Mouse (Mus musculus): Measurements from ENCODE around the gene Gm5134.

Gm5134 gene

DNA sequence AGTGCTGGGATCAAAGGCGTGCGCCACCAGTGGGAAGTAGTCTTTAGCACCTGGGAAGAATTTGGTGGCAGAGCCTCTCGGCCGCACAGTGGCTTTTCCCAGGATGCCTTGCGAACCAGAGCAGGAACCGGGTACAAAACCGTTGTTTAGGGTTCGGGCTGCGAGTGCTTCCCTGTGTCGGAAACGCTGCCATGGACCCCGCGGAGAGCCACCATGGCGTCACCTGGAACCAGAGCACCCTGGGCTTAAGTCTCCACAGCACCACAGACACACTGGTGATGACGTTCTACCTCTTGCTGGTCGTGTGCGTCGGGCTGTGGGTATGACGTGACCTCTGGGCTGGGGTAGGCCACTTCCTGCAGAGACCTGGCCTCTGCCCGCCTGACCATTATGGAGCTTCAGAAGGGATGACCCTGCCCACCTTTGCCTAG is at the start of gene Gm5134:
Gm5134 (plus strand) TSS at position 134 of the 431 bp plus-strand sequence.
- no peak for DNase-seq (ENCODE audit: extremely low read depth, low read depth)

DNA sequence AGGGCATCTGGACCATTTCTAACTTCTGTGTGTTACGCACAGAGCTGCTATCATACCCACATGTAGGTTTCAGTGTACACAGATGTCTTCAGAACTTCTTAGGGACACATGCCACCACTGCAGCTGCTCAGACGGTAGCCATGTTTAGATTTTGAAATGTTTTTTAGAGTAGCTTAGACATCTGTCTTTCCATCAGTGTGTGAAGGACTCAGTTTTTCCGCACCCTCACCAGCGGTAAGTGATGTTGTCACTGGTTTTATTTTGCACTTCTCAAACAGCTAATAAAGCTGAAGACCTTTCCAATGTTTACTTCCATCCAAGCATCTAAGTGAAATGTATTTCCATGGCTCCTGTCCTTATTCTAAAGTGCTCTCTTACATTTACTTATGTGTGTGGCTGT is 47.4 kb upstream of the Gm5134 start:
- DNase-seq (ENCODE audit: extremely low read depth, low read depth): no peak

DNA sequence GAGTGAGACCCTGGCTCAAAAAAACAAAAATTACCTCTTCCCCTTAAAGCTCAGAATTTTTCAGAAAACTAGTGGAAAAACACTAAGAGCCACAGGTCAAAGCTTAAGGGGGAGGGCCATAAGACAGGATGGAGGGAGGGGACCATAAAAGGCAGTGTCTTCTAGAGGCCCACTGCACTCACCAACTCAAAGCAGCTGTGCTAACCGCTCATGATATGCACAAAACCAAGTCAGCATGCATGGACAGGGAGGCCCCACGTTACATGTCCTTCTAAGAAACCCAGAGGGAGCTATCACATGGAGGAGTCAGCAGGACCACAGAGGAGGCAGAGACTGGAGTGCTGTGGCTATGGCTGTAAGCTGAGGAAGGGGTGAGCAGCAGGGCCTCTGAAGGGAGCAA is 43.6 kb upstream of the Gm5134 start:
- DNase-seq (ENCODE audit: extremely low read depth, low read depth): no peak

DNA sequence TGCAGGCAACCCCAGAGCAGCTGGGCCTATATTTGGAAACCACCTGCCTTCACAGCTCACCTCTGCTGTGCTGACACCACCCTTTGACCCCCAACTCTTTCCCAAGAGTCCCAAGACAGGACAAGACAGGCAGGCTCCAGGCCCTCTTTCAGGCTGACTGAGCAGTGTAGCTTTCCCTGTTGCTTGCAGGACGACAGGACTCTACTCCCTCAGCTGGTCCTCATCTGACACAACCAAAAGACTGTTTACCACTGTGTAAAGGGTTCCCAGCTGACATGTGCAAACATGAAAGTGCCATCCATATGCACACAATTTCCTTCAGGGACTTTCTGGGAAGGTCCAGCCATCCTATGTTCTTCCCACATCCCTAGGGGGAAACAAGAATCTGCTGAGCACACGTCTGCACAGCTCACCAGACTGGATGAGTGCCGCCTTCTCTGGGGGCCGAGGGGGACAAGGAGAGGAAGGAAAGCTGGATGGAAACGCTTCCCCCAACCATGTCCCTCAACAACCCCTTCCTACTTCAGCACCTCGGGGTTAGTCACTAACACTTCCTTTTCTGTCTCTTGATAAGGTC is 41.2 kb upstream of the Gm5134 start:
- no peak for DNase-seq (ENCODE audit: extremely low read depth, low read depth)

DNA sequence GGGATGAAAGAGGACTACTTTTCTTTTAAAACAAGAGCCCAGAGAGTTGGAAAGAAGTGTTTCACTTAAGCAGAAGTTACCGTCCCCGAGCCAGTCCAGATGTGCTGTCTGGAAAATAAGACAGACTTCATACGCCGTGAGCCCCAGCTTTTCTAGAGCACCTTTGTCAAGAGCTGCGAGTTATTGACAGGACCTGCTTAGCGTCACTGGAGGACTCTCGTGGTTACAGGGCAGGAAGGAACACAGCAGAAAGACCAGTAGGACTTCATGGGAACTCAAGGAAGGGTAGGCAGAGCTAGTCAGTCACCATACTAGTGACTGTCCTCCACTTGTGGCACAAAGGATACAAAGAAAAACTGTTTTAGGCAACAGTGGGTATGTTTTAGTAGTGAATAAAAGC is 38.8 kb upstream of the Gm5134 start:
- no peak for DNase-seq (ENCODE audit: extremely low read depth, low read depth)

DNA sequence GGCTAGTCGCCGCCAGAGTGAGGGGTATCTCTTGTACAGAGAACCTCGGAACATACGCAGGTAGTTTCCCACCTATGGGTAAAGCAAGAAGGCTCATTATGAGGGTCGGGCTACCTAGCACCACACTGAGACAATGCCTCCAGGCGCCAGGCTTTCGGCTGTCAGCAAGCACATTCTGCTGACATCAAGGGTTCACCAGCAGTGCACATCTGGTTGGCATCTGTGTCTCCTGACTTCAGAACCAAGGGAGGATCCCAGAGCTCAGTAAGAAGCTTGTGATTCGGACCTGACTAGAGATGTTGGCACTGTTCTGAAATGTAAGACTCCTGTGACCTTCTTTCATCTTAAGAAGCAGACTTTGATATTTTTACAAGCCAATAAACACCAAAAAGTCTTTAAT is 37.5 kb upstream of the Gm5134 start:
- no peak for DNase-seq (ENCODE audit: extremely low read depth, low read depth)

DNA sequence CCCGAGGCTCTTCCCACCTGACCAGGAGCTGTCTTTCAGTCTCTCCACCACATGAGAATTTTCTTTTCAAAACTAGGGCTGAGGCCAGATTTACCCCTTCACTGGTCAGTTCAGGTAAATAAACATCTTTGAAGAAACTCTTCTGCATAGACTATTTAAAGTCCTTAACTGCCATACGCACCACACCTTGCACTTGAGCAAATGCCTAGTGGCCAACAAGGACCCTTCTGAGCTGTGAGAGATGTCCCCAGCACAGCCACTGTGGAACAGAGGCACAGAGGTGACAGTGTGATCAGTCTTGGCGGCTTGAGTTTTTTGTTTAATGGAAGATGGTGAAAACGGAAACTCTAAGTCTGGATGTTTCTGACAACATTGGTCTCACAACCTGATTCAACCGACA is 35.3 kb upstream of the Gm5134 start:
- no peak for DNase-seq (ENCODE audit: extremely low read depth, low read depth)

DNA sequence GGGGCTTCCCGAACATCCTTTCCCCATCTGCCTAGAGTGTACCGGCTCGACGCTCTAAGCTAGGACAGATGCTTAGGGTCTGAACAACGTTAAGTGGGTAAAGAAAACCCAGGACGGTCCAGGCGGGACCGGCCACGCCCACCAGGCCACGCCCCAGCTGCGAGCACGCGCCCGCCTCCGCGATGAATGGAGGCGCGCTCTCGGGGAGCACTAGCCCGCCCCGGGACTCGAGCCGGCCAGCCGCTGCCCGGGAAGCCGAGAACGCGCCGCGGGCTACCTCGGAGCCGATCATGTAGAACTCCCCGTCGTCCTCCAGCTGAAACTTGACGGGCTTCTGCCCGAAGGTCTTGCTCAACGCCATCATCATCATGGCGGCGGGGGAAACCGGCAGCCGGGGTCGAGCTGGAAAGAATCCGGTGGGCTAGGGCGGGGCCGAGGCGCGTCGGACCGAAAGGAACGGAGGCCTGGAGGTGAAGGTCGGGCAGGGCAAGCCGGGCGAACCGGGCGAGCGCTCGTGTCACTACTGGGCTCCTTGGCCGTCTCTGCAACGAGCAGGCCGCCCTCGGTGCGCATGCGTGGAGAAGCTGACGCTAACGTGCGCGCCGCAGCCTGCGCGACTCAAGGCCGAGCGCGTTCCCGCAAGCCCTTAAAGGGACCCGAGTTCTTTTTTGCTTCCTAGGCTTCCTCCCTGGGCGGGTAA is 33.1 kb upstream of the Gm5134 start, which contains the start of gene Smarcb1:
Smarcb1 (minus strand) TSS at position 592 of the 700 bp plus-strand sequence.
- DNase-seq (ENCODE audit: extremely low read depth, low read depth): peak; percentile 78

DNA sequence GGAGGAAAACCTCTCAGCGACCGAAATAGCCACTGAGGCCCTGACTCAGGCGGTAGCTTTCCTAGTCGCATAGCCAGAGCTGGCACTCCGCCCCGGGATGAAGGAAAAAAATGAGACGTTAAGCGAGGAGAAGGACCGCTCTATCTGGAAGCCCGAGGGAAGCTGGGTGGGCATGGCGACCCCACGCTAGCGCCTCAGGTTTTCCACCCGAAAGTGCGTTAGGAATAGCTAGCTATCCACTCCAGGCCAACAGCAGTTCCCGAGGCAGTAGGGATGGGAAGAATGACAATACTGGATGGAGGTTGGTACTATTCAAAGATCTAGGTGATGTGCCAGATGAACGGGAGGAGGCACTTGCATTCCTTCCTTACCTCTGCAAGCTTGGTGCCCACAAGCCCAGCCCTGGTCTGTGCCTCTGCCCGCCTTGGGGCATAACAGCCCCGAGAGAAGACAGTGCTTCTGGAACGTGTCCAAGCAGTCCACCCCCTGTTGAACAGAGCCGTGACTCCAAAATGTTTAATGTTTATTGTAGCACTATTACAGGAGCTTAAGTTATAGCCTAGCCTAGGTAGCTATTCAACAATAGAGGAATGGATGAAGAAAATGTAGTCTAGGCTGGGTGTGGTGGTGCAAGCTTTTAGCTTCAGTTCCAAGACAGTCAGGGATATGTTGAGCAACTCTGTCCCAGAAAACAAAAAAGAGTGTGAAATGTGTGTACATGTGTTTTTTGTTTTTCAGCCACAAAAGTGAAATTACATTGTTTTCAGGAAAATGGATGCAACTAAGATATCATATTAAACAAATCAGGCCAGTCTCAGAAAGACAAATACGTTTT is 32.4 kb upstream of the Gm5134 start:
- DNase-seq (ENCODE audit: extremely low read depth, low read depth): peak; percentile 3

DNA sequence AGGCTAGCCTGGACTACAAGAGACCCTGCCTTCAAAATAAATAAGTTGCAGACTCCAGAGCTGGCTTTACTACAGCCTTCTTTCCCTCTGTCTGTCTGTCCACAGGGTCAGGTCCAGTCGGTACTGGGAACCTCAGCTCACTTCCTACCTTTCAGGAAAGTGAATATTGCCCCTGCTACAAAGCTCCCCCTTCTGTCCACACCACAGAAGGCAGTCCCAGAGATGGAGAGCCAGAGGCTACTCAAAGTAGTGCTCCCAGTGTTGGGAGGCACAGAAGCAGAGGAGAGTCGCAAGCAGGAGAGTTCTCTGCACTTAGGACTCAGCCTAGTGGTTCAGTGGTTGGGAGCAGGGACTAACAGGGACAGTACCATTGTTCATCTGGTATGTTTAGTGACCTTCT is 30.0 kb upstream of the Gm5134 start:
- DNase-seq (ENCODE audit: extremely low read depth, low read depth): no peak

DNA sequence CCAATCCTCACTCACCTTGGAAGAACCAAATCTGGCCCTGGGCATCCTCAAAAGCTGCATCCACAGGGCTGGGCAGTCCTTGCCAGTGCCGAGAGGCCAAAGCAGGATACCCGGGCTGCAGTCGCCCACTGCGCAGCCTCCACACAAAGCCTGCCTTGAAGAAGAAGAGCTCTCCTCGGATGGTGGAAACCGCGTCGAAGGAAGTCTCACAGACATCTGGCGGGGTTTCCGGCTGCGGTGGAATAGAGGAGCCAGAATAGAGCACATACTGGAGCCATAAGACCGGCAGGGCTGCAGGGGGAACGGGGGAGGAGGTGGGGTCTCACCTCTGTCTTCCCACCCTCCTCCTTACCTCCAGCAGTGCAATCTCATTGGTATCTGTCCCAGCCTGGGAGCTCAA is 27.9 kb upstream of the Gm5134 start:
- no peak for DNase-seq (ENCODE audit: extremely low read depth, low read depth)

DNA sequence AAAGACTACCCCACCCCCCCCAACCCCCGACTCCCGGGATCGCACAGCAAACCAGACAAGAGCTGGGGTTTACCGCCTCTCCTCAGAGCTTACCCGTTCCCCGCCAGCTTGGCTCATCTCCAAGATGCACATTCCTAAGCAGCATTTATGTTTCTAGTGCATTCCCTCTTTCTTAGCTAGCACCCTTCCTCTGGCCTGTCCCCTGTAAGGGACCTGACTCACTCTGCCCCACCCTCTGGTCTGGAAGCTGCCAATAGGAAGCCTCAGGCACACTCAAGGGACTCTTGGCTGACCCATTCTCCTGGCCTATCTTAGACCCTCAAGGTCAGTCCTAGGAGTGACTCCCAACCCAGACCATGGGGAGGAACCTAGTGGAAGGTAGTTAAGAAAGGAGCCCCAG is 24.0 kb upstream of the Gm5134 start:
- DNase-seq (ENCODE audit: extremely low read depth, low read depth): no peak

DNA sequence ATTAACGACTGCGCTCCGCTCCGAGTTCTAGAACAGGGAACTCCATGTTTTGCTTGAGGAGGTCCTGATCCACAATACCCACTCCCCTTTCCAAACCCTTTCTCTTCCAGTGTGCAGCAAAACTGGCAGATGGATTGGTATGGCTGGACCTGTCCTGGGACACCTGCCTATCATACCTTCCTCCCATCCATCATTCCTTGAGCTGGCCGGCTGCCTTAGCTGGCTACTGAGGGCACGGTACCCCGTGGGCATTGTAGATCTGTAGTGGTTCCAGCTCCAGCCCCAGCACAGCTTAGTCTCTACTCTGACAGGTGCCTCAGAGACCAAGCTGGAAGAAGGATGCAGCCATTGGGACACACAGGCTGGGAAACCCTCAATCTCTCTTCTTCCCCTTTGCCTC is 23.0 kb upstream of the Gm5134 start:
- DNase-seq (ENCODE audit: extremely low read depth, low read depth): no peak

DNA sequence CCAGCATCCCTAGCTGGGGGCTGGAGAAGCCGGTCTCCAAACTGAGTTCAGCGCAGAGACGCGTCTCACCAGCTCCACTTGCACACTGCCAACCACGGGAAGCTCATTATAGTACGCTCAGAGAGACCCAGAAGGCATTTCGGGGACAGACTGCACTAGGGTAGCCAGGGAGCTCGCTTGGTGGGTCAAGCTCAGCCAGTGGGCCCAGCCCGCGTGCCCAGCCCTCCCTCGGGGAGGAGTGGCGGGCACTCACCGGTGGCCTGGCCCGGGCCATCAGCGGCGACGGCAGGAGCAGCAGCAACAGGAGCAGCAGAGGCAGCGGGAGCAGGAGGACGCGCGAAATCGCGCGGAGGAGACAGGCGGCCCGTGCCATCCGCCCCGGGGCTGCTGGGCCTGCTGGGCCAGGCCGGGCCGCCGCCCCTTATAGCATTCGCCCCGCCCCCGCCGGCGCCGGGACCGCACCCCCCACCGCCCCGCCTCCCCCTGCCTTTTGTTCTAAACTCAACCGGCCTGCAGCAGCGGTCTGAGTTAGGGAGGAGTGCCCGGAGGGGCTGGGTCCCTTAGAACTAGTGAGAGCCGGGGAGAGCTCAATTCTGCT is 22.1 kb upstream of the Gm5134 start:
- no peak for DNase-seq (ENCODE audit: extremely low read depth, low read depth)

DNA sequence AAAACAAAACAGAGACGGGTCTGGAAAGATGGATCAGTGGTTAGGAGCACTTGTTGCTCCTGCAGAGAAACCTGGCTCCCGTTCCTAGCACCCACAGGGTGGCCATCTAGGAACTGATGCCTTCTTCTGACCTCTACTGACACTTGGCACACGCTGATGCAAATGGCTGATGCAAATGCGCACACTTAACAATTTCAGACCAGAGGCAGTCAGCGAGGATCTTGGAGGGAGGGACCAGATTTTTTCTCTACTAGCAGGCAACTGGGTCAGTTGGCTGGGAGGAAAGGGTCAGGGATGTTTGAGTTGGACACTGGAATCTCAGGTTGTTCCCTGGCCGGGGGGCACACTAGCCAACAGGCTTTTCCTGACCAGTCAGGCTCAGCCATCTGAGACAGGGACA is 21.4 kb upstream of the Gm5134 start, which contains the start of gene Chchd10:
Chchd10 (plus strand) TSS at position 240 of the 400 bp plus-strand sequence.
- DNase-seq (ENCODE audit: extremely low read depth, low read depth): no peak

DNA sequence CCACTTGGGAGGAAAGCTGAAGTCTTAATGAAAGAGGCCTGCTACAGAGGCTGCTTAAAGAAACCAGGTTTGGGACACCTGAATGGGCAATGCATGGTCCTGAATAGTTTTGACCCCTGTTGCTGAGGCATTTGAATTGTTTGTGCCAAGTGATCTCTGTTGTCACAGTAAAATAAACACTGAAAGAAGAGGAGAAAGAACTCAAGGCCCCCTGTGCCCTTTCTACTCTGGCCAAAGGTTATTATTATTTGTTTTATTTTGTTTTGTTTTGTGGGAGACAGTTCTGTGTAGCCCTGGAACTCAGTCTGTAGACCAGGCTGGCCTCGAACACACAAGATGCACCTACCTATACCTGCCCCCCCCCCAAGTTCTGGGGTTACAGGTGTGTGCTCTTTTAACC is 19.3 kb upstream of the Gm5134 start:
- DNase-seq (ENCODE audit: extremely low read depth, low read depth): no peak

DNA sequence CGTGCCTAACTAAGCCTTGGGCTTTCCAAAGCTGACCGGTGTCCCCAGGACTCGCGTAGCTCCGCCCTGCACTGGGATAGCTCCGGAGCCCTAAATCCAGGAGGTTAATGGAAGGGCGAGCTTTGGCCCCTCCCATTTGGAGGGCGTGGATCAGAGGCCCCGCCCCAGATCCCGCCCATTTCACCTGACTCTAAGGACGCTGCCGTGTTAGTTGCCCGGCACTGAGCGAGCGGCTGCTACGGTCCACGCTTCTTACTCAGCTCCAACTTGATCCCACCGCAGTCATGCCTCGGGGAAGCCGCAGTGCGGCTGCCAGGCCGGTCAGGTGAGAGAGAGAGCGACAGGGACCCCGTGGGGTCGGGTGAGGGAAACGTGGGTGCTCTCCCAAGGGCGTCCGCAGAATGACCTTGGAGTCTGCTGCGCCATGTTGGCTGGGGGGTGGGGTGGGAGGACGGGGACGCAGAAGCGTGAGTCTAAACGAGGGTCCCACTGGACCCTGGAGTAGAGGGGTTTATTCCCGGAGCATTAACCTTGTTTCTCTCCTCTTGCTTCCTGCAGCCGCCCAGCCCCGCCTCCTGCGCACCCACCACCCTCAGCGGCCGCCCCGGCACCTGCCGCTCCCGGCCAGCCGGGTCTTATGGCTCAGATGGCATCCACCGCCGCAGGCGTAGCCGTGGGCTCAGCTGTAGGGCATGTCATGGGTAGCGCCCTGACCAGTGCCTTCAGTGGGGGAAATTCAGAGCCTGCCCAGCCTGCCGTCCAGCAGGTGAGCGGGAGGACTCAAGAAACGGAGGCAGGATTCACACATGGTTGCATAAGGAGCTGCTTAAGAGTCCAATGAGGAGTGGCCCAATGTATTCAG is 18.4 kb upstream of the Gm5134 start, which contains the start of gene Mmp11:
Mmp11 (minus strand) TSS at position 817 of the 862 bp plus-strand sequence.
- DNase-seq (ENCODE audit: extremely low read depth, low read depth): peak; percentile 70

DNA sequence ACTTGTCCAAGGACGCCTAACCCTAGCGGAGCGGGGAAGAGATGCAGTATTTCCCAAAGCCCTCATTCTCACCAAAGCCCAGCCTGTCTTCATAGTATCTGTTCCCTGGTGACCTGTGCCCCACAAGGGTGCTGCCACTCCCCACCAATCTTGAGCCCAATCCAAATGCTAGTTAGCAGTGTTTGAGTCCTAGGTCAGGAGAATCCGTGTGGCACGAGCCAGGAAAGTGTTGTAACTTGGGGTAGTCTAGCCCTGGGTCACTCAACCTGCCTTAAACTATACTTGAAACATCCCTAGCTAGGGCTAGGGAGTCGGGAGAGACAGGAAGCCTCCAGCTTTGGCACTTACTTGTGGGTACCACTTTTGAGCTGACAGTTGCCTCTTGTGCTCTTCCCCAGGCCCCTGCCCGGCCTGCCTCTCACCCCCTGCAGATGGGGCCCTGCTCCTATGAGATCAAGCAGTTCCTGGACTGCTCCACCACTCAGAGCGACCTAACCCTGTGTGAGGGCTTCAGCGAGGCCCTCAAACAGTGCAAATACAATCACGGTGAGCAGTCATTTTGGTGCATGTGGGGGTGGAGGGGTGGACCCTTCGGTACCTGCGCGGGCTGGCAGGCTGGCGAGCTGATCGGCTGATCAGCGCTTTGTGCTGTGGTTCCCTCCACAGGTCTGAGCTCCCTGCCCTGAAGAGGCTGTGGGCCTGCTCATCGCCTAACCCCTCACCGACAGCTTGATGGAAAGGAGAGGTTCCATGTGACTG is 17.2 kb upstream of the Gm5134 start:
- no peak for DNase-seq (ENCODE audit: extremely low read depth, low read depth)

DNA sequence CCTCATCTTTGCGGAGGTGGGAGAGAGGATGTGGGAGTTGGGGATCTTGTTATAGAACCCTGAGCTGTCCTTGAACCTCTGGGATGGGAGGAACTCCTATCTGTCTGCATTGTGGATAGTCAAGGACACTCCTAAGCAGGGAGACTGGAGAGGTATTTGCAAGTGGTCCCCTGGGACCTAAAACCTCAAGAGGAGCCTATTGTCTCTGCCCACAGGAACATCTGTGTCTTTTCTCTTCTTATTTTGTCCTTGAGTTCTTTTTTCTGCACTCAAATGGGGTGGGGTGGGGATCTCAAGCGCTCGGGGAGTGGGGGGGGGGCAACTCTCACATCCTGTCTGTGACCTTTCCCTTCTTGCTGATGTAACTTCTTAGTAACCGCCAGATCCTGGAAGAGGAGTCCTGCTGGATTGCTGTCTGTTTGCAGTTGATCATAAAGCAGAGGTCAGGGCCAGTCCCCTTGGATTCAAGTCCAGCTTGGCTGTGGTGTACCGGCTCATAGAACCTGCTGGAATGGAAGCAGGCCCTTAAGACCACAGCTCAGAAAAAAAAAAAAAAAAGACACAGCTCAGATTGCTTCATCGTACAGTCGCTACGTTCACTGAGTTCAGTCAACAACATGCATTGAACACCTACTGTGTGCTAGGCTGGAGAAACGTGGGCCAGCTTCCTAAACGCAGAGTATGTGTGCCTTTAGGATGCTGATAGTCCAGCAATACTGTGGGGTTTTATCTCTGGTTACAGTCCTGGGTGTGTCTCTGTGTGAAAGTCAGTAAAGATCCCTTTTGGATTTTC is 16.3 kb upstream of the Gm5134 start:
- DNase-seq (ENCODE audit: extremely low read depth, low read depth): no peak
